Mouse (Mus musculus) testis, adult 2 months (tissue): ENCODE results near the gene Acta2. TPM values are rescaled to one million over a fixed set of nuclear protein-coding genes. Genes with fewer than 3 reads are reported as not detected.

Experiments used
- H3K27ac ChIP-seq: fragments of 200-500 bp; 2 replicates; pipeline ENCODE4 v1.5.1; 2012; ENCODE audit warnings: low read depth, low read length; ENCODE audit not compliant: control insufficient read depth, insufficient read depth
- H3K27me3 ChIP-seq: fragments of 200-500 bp; 2 replicates; pipeline ENCODE4 v1.6.1; 2012; ENCODE audit warnings: mild to moderate bottlenecking, low read length, moderate library complexity; ENCODE audit not compliant: control insufficient read depth, insufficient read depth
- H3K36me3 ChIP-seq: fragments of 200-500 bp; 2 replicates; pipeline ENCODE4 v1.6.1; 2012; ENCODE audit warnings: mild to moderate bottlenecking, low read length; ENCODE audit not compliant: control insufficient read depth, insufficient read depth
- H3K4me1 ChIP-seq: fragments of 200-500 bp; 2 replicates; pipeline ENCODE4 v1.6.1; 2012; ENCODE audit warnings: low read length; ENCODE audit not compliant: control insufficient read depth, insufficient read depth
- H3K4me3 ChIP-seq: fragments of 200-500 bp; 2 replicates; pipeline ENCODE4 v1.5.1; 2012; ENCODE audit warnings: low read depth, mild to moderate bottlenecking, low read length, moderate library complexity, mixed read lengths; ENCODE audit not compliant: control insufficient read depth
- CTCF ChIP-seq: fragments of 200-500 bp; IDR thresholded peaks from 2 replicates; pipeline ENCODE4 v1.5.1; 2012; ENCODE audit warnings: low read depth, mild to moderate bottlenecking, inconsistent platforms, low read length, moderate library complexity; ENCODE audit not compliant: control insufficient read depth, insufficient read depth, insufficient replicate concordance
- POLR2A ChIP-seq: fragments of 200-500 bp; IDR thresholded peaks from 2 replicates; pipeline ENCODE4 v1.6.1; 2012; ENCODE audit warnings: low read depth, mild to moderate bottlenecking, inconsistent platforms, low read length, moderate library complexity; ENCODE audit not compliant: control insufficient read depth
- polyA plus RNA-seq: library from polyadenylated mRNA; depleted of rRNA; stranded (reverse); fragments of >200 nt; gene quantifications from 2 replicates; pipeline ENCODE4 v1.2.3, GENCODE M21; 2012

Acta2 gene
- polyA plus RNA-seq, 1 experiment, result 90.9 TPM

GRCm38 (mm10) chr19:34292701-34293100, 37.3 kb upstream of the Acta2 start:
- Histone ChIP-seq H3K27me3 (no peaks in the 10 kb centered on the region), H3K4me1 (peaks cover 5% of the 10 kb centered on the region), H3K36me3 (no peaks in the 10 kb centered on the region), H3K27ac (no peak overlapping the region), H3K4me3 (no peak overlapping the region)
- TF ChIP-seq CTCF (no peak), POLR2A (no peak)

DNA sequence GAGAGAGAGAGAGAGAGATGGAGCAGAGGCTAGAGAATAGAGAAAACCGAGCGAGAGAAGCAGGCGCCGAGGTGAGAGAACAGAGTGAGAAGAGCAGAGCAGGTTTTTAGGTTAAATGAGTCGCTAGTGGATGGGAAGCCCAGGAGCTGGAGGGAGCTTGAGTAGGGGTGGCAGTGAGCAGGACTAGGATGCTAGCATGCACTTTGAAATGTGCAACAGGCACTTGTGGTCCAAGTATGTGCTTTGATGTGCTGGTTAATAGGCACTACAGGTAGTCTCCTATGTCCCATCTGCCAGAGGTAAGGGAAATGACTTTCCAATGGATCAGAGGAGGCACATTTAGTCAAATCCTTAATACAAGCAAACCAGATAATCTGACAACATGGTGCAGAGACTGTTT, 36.6 kb upstream of the Acta2 start:
- no peaks in the 10 kb centered on the region for H3K27me3 ChIP-seq
- H3K27ac ChIP-seq, result no peak overlapping the region
- H3K4me3 ChIP-seq, result no peak overlapping the region
- H3K4me1 ChIP-seq, result peaks cover 5% of the 10 kb centered on the region
- no peaks in the 10 kb centered on the region for H3K36me3 ChIP-seq
- TF ChIP-seq POLR2A (no peak), CTCF (no peak)

GRCm38 (mm10) chr19:34291379-34291778, 36.0 kb upstream of the Acta2 start:
- Histone ChIP-seq H3K27me3 (no peaks in the 10 kb centered on the region), H3K36me3 (no peaks in the 10 kb centered on the region), H3K27ac (no peak overlapping the region), H3K4me1 (peaks cover 5% of the 10 kb centered on the region), H3K4me3 (no peak overlapping the region)
- no peak for TF ChIP-seq POLR2A
- no peak for TF ChIP-seq CTCF

DNA sequence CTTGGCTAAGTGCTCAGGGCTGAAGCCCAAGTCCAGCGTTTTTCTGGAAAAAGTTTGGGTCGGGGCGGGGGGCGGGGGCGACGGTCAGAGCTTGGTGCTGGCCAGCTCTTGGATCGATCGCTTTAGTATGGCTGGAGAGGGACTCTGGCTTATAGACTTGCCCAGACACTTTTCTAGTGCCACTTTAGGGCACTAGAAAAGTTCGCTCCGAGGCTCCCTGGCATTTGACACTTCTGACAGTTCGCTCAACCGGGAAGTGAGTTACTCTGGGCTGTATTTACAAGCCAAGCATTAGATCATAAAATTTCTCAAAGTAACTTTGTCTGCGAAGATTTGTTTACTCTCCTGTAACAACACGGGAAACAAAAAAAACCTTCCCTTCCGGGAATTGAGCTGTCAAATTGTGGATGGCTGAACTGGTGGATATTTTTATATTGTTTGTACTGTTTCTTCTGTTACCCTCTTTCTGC, 35.5 kb upstream of the Acta2 start:
- peaks cover 5% of the 10 kb centered on the region for H3K4me1 ChIP-seq
- no peaks in the 10 kb centered on the region for H3K36me3 ChIP-seq
- no peaks in the 10 kb centered on the region for H3K27me3 ChIP-seq
- TF ChIP-seq CTCF, result no peak
- no peak for TF ChIP-seq POLR2A
- no peak overlapping the region for H3K27ac ChIP-seq
- peak overlapping the region; percentile 84 for H3K4me3 ChIP-seq

GRCm38 (mm10) chr19:34289948-34290789, 34.8 kb upstream of the Acta2 start, which contains the start of gene Fas:
Gene Fas, plus strand, starts transcription at chr19:34290666.
- Histone ChIP-seq H3K4me3 (peak within 1 kb of the TSS; percentile 84), H3K4me1 (peaks cover 5% of the 10 kb centered on the region), H3K27ac (no peak within 1 kb of the TSS), H3K36me3 (no peaks in the 10 kb centered on the region), H3K27me3 (no peaks in the 10 kb centered on the region)
- TF ChIP-seq POLR2A (0 out of 2 replicates have a peak, but pooled peaks have one; percentile 34), CTCF (no peak)

DNA sequence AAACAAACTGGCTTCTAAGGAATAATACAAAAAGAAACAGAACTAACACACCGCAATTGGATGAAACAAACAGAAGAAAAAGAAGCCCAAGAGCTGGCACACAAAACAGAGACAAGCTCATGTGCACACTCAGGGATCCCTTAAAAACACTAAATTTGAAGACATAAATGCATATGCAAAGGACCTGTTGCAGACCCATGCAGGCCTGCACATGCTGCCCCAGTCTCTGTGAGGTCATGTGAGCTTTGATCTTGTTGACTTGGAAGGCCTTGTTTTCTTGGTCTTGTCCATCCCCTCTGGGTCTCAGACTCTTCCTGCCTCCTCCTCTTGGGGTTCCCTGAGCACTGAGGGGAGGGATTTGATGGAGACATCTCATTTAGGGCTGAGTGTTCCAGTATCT, 33.3 kb upstream of the Acta2 start:
- TF ChIP-seq CTCF, result no peak
- no peak for TF ChIP-seq POLR2A

DNA sequence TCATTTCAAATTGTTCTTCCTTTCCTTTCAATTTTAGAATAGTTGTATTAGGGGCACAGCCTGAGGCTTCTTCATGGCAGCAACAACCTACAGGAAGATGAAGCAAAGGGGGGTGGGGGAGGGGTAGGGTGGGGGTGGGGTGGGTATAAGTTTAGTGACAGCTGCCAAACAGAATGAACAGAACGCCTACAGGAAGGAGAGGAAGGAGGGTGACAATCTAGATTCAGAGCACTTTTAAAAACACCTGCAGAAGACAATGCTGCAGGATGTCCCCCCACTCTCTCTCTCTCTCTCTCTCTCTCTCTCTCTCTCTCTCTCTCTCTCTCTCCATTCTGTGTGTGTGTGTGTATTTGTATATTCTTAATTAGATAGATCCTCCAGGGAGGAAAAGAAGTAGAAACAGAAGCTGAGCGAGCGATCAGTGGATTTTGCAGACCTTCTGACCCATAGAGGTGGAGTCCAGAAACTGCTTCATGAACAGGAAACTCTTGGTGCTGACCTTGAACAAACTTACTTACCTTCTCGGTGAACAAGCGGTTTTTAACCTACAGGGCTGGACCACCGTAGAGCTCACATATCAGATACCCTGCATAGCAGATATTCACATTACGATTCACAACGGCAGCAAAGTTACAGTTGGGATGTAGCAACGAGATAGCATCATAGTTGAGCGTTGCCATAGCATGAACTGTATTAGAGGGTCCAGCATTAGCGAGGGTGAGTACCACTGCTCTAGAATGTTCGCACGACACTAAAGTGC, 32.4 kb upstream of the Acta2 start:
- no peak overlapping the region for H3K27ac ChIP-seq
- H3K4me3 ChIP-seq, result no peak overlapping the region
- TF ChIP-seq POLR2A (no peak), CTCF (no peak)
- peaks cover 5% of the 10 kb centered on the region for H3K4me1 ChIP-seq
- H3K27me3 ChIP-seq, result no peaks in the 10 kb centered on the region
- H3K36me3 ChIP-seq, result no peaks in the 10 kb centered on the region

More for the DNA sequence above, 33.3 kb upstream of the Acta2 start:
- peaks cover 5% of the 10 kb centered on the region for H3K4me1 ChIP-seq
- H3K27ac ChIP-seq, result no peak overlapping the region
- H3K27me3 ChIP-seq, result no peaks in the 10 kb centered on the region
- no peaks in the 10 kb centered on the region for H3K36me3 ChIP-seq
- H3K4me3 ChIP-seq, result no peak overlapping the region
